Mouse (Mus musculus) ES-E14 (cell line): Measurements from ENCODE around the gene Ahctf1.

Experiments
- CHD2 ChIP-seq: IDR thresholded peaks from 2 replicates; pipeline ENCODE4 v1.6.1; 2014; ENCODE audit warnings: mild to moderate bottlenecking, low read depth, low read length, inconsistent platforms
- HCFC1 ChIP-seq: IDR thresholded peaks from 2 replicates; pipeline ENCODE4 v1.6.1; 2012; ENCODE audit warnings: low read length, inconsistent platforms, borderline replicate concordance; ENCODE audit not compliant: insufficient read depth
- MAFK ChIP-seq: IDR thresholded peaks from 2 replicates; pipeline ENCODE4 v1.6.1; 2014; ENCODE audit warnings: mild to moderate bottlenecking, low read depth, low read length, inconsistent platforms; ENCODE audit not compliant: insufficient read depth

DNA sequence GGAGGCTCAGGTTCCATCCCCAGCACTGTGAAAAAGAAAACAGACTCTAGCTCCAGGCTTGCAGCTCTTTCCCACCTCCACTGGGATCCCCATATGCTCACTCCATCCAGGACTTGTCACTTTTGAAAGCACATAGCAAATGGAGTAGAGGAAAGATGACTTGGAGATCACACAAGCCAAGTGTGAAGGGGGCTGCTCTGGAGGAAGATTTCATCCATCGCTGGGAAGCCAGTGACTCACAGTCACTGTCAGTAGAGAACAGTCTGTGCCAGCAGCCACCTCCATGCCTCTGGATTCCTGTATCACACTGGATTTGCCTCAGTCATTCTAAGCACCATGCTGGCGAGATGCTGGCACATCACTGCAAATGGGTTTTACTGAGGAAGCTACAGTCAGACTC lies 11.1 kb upstream of the Ahctf1 start:
- TF ChIP-seq HCFC1 (no peak), MAFK (no peak), CHD2 (no peak)
